In the genomic region with DNA sequence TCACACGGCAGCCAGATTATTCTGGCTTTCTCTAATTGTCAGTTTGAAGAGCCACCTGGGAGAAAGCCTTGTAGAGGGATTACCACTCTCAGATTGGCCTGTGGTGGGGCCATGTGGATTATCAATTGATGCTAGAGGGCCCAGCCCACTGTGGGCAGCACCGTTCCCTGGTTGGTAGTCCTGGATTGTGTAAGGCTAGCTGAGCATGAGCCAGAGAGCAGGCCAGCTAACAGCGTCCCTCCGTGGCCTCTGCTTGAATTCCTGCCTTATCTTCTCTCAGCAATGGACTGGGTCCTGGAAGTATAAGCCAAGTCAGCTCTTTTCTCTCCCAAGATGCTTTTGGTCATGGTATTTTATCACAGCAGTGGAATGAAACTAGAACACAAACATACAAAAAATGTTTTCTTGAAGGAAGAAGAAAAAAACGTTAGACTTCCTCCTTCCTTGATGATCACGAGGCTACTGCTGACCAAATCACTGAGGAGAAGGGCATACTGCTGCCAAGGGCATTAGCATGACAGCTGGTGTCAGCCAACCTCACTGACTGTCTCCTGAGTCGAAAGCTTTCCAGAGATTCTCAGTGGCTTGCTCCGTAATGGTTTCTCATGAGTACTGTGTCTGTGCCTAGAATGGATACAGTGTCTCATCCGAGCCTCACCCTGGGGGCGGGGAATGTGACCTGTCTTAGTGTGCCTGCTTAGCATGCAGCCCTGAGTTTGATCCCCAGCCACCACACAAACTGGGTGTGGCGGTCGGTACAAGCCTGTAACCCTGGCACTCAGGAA, we compare ENCODE assay signal across 1 mouse cellular context.
TF ChIP-seq lines count a peak whose summit lies in the region.

No protein-coding gene starts in this region.

TF ChIP-seq in CH12.LX, 34 proteins besides CTCF, POLR2A, EP300 and RAD21 (continued from another document):
- TF ChIP-seq MAX (IDR thresholded peaks at IDR 0.05; ENCODE audit: low read length), result 0 out of 2 replicates have a peak, but pooled peaks have one; percentile 17
TF ChIP-seq in CH12.LX: peak in this region for 6.
